Mouse (Mus musculus): ENCODE data around the gene Tm6sf2. TPM values are rescaled to one million over a fixed set of nuclear protein-coding genes. Genes with fewer than 3 reads are reported as not detected.

Tm6sf2 gene
- polyA plus RNA-seq, 1 experiment, result 0.34 TPM

DNA sequence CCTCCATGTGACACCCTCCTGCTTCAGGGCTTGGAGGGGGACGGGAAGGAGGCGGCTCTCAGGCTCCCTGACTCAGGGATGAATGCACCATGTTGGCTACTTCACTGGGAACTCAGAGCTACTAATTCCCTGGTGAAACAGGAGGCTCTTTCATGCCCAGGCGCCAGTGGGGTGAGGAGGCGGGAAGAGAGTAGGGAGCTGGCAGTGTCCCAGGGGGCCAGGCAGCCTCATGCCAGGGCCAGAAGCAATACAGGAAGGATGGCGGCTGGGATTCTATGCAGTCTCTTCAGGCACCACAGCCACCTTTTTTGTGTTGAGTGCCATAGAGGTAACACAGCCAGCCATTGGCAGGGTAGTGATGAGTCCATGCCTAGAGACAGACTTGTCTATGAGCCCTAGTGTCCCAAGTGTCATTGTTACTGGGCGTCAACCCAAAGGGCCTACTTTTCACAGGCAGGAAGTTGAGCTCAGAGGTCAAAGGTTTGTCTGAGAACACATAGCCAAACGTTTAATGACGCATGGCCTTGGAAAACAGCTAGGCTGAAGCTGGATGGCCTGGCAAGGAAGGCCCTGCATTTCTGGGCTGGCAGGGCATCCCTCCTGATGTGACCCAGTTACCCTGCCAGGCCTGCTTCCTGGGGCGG is 56.7 kb downstream of the Tm6sf2 start:
- Histone ChIP-seq H3K27me3 (replicated peaks) (peaks cover 14% of the 10 kb centered on the region), H3K4me3 (replicated peaks) (no peak overlapping the region), H3K36me3 (replicated peaks; ENCODE audit: low read length) (peaks cover 23% of the 10 kb centered on the region), H3K9me3 (no peaks in the 10 kb centered on the region), H3K4me1 (peaks cover 51% of the 10 kb centered on the region)
- TF ChIP-seq GATA1 (IDR thresholded peaks at IDR 0.05; ENCODE audit: borderline replicate concordance, low read length) (no peak), FLI1 (IDR thresholded peaks at IDR 0.05; ENCODE audit: low read length) (no peak)

Other genes starting within 250 kb of the Tm6sf2 start
- 1.7 TPM in 1 of 2 replicates, not detected in the other for gene Pbx4, start 240.4 kb upstream of the Tm6sf2 start, polyA plus RNA-seq (2012; ENCODE audit: insufficient read depth, low replicate concordance)
- 0.20 TPM in 1 of 2 replicates, not detected in the other for gene Cilp2, start 185.2 kb upstream of the Tm6sf2 start, polyA plus RNA-seq (2012; ENCODE audit: insufficient read depth, low replicate concordance)
- gene Tssk6, start 170.7 kb upstream of the Tm6sf2 start, polyA plus RNA-seq (2012; ENCODE audit: insufficient read depth, low replicate concordance), result 1.3 and 5.3 TPM in 2 replicates
- 31.7 and 195 TPM in 2 replicates for gene Ndufa13, start 170.4 kb upstream of the Tm6sf2 start, polyA plus RNA-seq (2012; ENCODE audit: insufficient read depth, low replicate concordance)
- 4.7 and 13.7 TPM in 2 replicates for gene Yjefn3, start 170.2 kb upstream of the Tm6sf2 start, polyA plus RNA-seq (2012; ENCODE audit: insufficient read depth, low replicate concordance)
- 83.9 and 88.5 TPM in 2 replicates for gene Gatad2a, start 76.5 kb upstream of the Tm6sf2 start, polyA plus RNA-seq (2012; ENCODE audit: insufficient read depth, low replicate concordance)
- 6.5 and 11.5 TPM in 2 replicates for gene Mau2, start 30.2 kb upstream of the Tm6sf2 start, polyA plus RNA-seq (2012; ENCODE audit: insufficient read depth, low replicate concordance)
- 38.9 and 42.3 TPM in 2 replicates for gene Sugp1, start 30.1 kb upstream of the Tm6sf2 start, polyA plus RNA-seq (2012; ENCODE audit: insufficient read depth, low replicate concordance)
- gene Hapln4, start 10.5 kb downstream of the Tm6sf2 start, polyA plus RNA-seq (2012; ENCODE audit: insufficient read depth, low replicate concordance), result not detected in 2 replicates
- not detected in 2 replicates for gene Ncan, start 47.9 kb downstream of the Tm6sf2 start, polyA plus RNA-seq (2012; ENCODE audit: insufficient read depth, low replicate concordance)
- gene Nr2c2ap, start 58.4 kb downstream of the Tm6sf2 start, polyA plus RNA-seq (2012; ENCODE audit: insufficient read depth, low replicate concordance), result 14.3 TPM in 1 of 2 replicates, not detected in the other
- 8.9 and 18.5 TPM in 2 replicates for gene Rfxank, start 66.2 kb downstream of the Tm6sf2 start, polyA plus RNA-seq (2012; ENCODE audit: insufficient read depth, low replicate concordance)
- gene Borcs8, start 66.6 kb downstream of the Tm6sf2 start, polyA plus RNA-seq (2012; ENCODE audit: insufficient read depth, low replicate concordance), result 20.7 and 53.5 TPM in 2 replicates
- 1.3 and 1.9 TPM in 2 replicates for gene Mef2b, start 66.8 kb downstream of the Tm6sf2 start, polyA plus RNA-seq (2012; ENCODE audit: insufficient read depth, low replicate concordance)
- gene Tmem161a, start 99.4 kb downstream of the Tm6sf2 start, polyA plus RNA-seq (2012; ENCODE audit: insufficient read depth, low replicate concordance), result 63.2 and 162 TPM in 2 replicates
- gene Slc25a42, start 139.4 kb downstream of the Tm6sf2 start, polyA plus RNA-seq (2012; ENCODE audit: insufficient read depth, low replicate concordance), result 5.0 and 5.5 TPM in 2 replicates
- 29.7 and 31.6 TPM in 2 replicates for gene Sugp2, start 161.3 kb downstream of the Tm6sf2 start, polyA plus RNA-seq (2012; ENCODE audit: insufficient read depth, low replicate concordance)
- gene Armc6, start 161.5 kb downstream of the Tm6sf2 start, polyA plus RNA-seq (2012; ENCODE audit: insufficient read depth, low replicate concordance), result 22.2 and 27.8 TPM in 2 replicates
- 192 and 246 TPM in 2 replicates for gene Homer3, start 209.9 kb downstream of the Tm6sf2 start, polyA plus RNA-seq (2012; ENCODE audit: insufficient read depth, low replicate concordance)
- 29.5 and 36.4 TPM in 2 replicates for gene Ddx49, start 229.6 kb downstream of the Tm6sf2 start, polyA plus RNA-seq (2012; ENCODE audit: insufficient read depth, low replicate concordance)
- gene Cope, start 229.6 kb downstream of the Tm6sf2 start, polyA plus RNA-seq (2012; ENCODE audit: insufficient read depth, low replicate concordance), result 335 and 566 TPM in 2 replicates
- gene Cers1, start 242.9 kb downstream of the Tm6sf2 start, polyA plus RNA-seq (2012; ENCODE audit: insufficient read depth, low replicate concordance), result 0.55 and 1.8 TPM in 2 replicates